Mouse (Mus musculus) myocyte (in vitro differentiated cells): ENCODE data around the gene Minar1.

Experiments
- POLR2A ChIP-seq: IDR thresholded peaks from one replicate; pipeline ENCODE4 v1.6.1; 2011; ENCODE audit warnings: low read depth, mild to moderate bottlenecking, control low read depth, moderate library complexity; ENCODE audit not compliant: insufficient read length
- POLR2AphosphoS2 ChIP-seq: IDR thresholded peaks from one replicate; pipeline ENCODE4 v1.6.1; 2011; ENCODE audit warnings: low read depth, control low read depth; ENCODE audit not compliant: insufficient read length
- TCF12 ChIP-seq: IDR thresholded peaks from one replicate; pipeline ENCODE4 v1.6.1; 2011; ENCODE audit warnings: mild to moderate bottlenecking, control low read depth; ENCODE audit not compliant: poor library complexity, insufficient read depth, severe bottlenecking

GRCm38 (mm10) chr9:89601891-89602290 lies 21.0 kb downstream of the Minar1 start:
- TF ChIP-seq POLR2A (no peak), TCF12 (no peak), POLR2AphosphoS2 (no peak)
